Mouse (Mus musculus) fibroblast of lung, adult 2 months (primary cell): ENCODE measurements at regions not wholly inside any gene's neighbourhood (a gene's known extent, or its start where the extent isn't known, plus 50 kb on each side); places are given as distances from the start of the nearest gene placed in this dataset.

Experiments used
- DNase-seq: peaks from one replicate; pipeline ENCODE4 v3.0.0-alpha.2; 2011; ENCODE audit warnings: low read depth

DNA sequence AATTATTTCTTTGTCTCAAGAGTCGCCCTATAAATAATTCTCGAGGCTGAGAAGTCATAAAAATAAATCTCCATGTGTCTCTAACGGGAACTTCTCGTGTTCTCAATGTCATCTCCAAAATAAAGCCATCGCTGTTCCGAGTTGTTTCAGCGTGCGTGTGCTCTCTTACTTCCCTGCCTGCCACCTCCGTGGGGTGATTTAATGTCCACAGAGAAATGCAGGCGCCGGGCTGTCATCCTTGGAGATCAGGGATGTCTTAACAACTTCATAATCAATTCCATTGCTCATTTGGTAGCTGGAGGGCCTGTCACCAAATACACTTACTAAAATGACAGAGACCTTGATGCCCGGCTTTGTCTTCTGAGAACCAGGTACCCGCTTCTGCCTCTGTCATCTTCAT lies 161.8 kb downstream of the Pmp22 start:
- DNase-seq, result no peak

DNA sequence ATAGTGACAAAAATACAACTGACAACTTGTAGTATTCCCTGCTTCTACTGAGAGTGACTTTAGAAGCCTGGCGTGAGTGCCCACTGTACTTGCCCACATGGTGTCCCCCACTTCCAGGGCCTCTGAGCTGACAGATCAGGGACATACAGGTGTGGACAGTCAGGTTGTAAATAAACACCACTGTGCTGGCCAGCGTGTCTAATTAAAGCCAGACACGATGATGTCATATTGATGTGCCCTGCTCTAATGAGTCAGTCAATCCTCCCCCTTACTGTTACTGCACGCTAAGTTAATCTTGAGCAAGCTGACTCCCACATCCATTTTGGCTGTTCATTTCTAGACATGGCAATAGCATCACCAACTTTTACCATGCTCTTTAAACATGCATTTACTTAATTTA lies 164.7 kb downstream of the Pmp22 start:
- no peak for DNase-seq

DNA sequence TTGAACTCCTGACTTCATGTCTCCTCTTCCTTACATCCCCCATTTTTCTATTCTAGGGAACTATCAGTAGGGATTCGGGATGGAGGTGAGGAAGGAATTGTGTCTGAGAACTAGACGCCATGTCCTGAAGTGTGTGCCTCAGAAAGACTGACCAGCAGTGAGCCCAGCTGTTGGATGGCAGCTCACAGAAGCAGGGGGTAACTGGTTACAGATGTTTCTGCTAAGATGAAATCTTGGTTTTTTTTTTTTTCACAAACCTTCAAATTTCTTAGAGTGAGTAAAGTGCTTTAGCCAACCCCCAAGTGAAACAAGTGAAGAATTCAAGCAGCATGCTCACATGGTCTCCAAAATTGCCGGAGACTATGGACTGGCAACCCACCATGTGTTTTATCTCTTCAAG lies 165.7 kb downstream of the Pmp22 start:
- DNase-seq, result no peak

DNA sequence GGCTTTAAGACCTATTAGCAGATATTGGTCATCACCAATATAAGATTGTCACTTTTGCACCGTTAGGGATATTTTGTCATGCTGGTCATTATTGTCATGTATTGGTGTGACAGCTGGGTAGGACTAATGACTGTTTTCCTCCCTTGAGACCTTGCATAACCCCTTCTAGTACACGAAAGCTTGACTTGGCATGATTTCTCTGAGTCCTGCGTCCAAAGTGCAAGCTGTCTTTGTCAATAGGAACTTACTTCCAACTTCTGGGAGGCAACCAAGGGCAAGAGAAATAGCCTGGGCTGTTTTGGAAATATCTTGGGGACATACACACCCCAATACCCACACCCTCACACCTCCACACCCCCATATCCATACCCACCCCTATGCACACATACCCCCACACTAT lies 167.7 kb downstream of the Pmp22 start:
- DNase-seq, result no peak

DNA sequence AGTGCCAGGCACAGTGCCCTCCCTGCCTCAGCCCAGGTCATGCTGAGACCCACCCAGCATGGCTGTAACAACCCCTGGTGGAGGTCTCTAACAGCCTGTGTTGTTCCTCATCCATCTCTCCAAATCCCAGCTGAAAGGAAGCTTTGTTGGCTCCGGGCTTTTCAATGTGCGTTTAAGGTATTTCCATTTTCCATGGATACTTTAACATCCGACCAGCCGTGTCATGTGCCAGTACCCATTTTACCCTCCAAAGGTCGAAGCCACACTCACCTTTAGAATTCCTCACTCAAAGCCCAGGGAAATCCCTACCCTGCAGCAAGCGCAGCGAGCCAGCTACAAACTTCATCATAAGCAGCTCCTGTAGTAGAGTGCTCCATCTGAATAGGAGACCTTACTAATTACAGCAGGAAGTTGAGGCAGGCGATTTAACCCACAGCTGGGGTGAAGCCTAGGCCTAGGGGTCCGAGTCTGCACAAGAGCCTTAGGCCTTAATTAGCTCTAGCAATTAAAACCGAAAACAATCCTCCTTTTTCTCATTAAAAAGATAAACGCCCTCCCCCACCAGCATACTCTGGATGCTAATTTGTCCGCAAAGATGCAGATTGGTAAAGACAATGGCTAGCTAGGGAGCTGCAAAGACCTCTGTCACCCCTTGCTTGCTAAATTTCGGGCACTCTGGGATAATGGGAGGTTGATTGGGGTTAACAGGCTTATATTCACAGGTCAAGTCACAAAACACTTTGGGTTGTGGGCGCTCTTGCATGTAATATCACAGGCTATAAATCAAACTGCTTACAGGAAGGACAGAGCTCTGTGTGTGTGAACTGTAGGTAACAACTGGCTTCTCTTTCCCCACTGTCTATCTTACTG lies 171.2 kb downstream of the Pmp22 start:
- no peak for DNase-seq

DNA sequence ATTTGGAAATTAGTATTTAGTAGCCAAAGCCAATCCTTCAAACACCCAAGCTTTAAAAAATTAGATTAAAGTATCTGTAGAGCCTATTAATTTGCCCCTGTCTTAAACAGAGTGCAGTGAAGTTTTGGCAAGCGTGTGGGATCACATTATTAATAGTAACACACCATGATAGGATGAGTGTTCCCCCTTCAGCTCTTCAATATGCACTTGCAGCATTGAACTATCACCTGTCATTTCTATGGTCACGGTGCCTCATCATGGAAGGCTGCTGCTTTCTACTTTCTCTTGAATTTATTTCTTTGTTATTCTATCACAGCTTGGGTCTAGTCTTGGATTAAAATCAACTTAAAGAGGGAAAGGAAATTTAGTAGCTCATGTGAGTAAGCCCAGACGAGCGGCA lies 196.4 kb downstream of the Pmp22 start:
- no peak for DNase-seq

DNA sequence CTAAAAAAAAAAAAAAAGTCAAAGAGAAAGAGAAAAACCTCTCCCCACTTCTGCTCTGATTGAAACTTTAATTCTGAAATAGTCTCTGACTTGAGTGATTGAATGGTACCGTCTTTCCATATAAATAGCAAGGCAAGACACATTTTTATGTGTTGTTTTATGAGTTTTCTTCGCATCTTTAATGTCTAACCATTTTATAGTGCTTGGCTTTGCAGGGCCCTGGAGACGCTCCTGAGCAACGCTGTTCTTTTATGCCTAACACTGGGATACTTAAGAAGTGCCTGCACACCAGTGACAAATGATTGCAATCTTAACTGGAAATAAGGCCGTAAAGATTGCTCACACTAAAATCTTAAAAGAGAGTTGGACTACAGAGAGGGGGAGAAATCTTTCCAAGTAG lies 198.1 kb downstream of the Pmp22 start:
- no peak for DNase-seq

DNA sequence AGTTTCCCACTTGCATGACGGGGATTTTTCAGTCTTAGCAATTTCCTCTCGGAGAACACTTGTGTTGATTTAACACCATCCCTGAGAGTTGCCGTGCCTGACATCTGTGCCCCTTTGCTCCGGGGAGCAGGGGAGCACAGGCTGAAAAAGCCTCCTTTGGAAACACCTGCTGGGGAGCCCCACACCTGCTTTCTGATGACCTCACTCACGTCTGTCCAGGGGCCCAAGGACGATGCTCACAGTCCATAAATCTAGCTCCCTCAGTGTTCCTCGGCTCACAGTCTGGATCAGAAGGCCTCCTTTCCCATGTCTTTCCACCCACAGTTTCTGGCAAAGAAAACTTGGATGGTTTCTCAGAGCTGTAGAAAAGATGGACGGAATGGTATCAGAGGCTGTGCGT lies 208.7 kb downstream of the Pmp22 start:
- no peak for DNase-seq

DNA sequence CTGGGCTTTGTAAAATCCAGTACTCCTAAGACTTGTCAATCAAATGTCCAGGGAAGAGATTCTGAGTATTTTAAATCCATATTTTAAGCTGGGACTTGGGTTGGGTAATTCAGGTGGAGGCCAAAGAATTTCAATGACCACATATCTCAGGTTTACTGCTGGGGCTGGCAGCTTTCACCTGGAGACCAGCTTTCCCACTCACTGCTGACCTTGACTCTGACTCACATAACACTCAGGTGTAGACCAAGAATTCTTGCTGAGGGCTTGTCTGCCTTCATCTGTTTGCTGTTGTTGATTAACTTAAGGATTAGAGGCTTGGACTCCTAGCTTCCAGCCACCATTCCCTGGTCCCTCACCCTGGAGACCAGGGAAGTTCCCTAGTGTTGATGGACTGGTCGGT lies 209.5 kb downstream of the Pmp22 start:
- no peak for DNase-seq

DNA sequence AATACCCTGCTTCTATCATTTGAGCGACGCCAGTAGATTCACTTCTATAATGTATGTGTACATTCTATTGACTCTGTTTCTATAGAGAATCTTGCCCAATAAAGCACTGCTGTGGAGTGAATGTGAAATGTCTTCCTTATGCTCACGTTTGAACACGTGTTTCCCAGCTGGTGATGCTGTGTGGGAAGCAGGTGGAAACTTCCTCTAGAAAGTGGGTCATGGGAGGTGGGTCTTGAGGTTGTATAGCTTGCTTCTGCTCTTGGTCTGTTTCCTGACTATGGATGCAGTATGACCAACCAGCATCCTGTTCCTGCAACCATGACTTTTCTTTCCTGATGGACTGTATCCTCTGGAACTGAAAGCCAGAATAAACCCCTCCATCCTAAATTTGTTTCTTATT lies 216.9 kb downstream of the Pmp22 start:
- DNase-seq, result no peak

DNA sequence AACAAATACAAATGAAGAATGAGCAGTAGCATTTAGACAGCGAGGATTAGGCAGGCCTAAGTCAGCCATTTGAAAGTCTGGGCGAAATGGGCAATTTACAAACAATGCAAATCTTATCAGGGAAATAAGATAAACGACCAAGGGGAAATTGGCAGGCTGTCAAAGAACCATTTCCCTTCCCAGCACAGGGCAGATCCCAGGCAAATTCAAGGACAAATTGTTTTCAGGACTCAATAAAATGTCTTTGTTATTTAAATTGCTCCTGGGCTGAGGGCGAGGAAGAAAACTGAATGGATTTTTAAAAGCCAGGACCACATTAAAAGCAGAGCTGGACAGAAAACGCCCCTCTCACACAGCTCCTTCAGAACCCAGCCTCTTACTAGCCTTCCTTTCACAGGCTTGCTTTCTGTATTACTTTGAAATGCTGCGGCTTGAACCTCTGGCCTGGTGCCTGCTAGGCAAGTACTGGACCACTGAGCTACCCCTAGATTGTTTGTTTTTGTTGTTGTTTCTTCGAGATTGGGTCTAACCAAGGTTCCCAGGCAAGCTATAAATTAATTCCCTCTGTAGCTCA lies 221.4 kb downstream of the Pmp22 start:
- no peak for DNase-seq

DNA sequence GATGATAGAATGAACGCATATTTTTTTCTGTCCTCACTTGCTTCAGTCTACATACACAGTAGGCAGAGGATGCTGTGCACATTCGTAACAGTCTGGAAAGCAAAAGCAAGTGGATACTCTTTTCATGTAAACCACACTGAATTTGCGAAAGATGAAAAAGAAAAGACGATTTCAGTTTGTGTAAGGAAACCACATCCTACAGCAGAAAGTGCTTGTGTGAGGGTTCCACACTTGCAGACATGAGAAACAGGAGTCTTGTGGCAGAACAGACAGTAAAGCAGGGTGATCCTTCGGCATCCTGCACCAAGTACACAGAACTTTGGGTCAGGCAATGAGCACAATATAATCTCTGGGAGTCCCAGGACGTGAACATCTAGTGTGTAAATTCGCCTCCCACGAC lies 223.2 kb downstream of the Pmp22 start:
- DNase-seq, result no peak

DNA sequence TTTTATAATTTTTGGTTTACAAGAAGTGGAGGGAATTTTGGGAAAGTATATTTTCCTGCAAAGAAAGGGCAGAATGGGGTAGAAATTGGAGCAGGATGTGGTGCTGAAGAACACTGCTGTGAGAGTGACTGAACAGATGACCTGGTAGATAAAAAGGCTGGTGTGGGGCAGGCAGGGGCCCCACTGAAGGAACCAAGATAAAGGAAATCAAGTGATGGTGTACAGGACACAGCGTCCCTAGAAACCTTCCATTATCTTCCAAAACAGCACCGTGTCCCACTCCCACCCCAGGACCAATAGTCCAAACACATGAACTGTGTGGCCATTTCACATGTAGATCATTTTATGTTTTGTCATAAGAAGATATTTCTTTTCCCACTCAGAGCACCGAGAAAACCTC lies 224.2 kb downstream of the Pmp22 start:
- DNase-seq, result no peak

DNA sequence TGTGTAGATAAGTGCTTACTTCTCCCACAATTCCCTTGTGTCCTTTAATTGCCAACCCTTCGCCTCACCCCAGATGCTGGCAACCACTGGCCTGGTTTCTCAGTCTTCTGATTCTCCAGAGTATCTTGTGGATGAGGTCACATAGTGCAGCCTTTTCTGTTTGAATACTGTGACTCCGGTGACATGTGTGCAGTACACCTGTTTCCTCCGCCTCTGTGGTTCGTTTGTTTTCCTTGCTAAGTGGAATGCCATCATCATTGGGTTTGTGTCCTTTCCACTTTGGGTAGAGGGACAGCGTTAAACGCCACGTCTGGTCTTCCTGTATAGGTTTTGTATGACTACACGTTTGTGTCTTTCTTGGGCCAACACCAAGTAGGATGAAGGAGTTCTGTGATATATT lies 224.9 kb downstream of the Pmp22 start:
- no peak for DNase-seq

DNA sequence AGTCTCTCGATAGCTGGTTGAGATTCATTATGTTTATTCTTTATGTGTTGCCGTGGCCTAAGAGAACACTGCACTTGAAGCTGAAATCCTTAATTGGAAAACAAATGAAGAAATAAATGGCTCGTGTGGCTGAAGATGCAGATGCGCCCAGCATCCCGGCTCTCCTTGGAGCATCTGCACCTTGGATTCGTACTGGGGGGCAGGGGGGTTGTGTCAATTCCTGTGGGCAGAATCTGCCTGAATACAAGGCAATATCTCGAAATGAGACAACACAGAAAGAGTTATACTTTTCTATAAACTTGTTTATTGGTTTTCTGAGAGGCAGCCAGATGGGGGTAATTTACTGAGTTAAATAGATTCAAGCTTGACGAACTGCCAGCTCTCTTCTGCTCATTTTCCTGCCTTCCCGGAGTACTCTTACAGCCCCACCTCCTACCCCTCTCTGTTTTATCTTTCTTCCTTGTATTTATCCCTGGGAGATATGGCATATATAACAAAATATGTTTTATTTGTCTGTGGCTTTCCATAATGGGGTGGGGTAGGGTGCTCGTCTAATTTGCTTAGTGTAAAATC lies 229.1 kb downstream of the Pmp22 start:
- DNase-seq, result no peak

DNA sequence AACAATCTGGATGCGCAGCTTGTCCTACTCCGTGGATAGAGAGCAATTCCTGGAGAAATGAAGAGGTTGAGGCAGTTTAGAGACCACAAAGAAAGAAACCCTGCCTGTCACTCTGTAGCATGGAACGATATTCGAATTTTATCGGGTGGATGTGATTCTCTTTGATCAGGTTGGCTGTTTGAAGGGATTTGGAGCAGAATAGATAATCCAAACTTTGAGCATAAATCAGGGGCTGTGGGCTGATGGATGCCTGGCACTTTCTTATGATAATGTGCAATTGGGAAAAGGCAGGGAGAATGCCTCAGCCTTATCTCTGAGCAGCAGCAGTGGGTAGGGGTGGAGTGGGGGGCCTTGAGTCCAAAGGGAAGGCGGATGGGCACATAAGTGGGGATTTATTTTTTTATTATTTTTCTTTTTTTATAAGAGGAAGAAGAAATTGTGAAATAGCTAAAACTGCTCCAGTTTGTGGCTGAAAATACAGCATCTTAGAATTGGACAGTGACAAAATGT lies 239.0 kb downstream of the Pmp22 start:
- no peak for DNase-seq

DNA sequence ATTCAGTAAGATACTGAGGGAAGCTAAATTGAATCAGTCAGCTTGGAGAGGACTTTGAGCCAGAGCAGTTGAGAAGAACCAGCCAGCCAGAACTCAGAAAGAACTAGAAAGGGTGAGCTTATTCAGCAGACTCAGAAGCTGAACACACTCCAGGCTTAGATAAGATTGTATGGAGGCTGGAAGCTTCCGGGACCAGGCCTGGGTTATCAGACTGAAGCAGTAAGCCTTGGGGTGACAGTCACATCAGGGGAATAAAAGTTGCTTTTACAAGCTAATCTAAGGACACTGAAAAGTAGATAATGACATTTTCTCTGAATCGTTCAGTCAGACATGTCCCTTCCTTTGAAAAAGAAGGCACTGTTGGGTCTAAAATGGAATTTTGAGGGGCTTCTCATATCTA lies 240.7 kb downstream of the Pmp22 start:
- no peak for DNase-seq

DNA sequence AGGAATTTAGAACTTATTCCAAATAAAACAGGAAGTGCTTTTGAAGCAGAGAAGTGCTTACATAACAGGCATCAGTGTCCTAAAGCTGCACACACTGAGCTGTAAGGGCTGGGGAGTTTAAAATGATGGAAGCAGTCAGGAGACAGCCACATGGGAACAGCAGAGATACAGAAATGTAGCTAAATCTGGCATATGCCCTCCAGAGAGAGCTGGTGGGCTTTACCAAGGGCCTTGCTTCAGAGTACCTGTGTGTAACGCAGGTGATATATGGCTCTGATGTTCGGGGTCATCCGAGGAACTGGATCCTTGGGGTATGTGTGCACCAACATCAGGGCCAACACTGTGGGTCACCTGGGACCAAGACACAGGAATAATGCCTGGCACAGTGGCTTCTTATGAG lies 247.5 kb downstream of the Pmp22 start:
- no peak for DNase-seq

DNA sequence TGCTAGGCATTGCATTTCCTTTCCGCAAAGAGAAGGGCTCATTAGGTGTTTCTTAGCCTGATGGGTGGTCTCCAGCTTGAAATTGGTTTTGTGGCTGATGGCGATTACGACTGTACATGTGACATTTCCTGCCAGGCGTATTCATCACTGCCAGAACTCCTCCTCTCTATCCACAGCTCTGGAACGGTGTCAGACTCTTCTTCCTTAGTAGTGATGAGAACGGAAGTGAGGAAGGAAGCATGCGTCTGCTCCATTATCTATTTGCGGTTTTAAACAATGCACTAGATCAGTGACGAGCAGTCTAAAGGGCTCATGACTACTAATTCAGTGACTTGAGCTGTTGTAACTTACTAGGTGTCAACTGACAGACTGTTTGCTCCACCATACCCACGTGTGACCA lies 248.2 kb downstream of the Pmp22 start:
- DNase-seq, result no peak

DNA sequence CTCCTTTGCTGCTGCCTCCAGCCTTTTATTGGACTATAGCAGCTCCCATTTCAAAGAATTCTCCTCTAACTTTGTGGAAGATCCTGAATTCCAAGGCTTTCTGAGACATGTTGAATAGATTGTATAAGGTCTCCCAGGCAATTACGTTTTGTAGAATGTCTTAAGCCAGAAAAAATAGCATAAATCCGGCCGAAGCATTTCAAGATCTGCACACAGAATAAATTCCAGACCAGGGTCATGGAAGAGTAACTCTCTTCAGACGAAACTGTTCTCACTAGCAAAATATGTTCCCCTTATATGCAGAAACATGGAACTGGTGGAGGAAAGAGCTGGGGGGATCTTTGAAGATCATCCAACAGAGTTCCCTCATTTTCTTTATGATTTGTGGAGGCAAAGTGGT lies 259.5 kb downstream of the Pmp22 start:
- DNase-seq, result no peak

DNA sequence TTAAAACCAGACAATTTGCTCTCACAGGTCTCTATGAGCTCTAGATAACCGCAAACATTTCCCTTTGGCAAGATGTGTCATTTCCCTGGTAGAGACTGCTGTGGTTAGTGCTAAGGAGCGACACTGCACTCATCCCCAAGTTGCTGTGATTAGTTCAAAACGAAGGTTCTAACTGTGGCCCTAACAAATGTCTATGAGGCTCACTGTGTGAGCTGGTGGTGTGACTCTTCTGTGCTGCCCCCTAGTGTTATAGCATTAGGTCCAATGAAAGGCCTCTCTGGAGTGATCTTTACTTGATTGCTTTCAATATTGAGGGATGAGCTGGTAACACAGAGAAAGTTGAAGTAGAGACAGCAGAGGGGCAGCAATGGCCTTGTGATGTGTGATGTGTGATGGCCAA lies 262.7 kb downstream of the Pmp22 start:
- no peak for DNase-seq

DNA sequence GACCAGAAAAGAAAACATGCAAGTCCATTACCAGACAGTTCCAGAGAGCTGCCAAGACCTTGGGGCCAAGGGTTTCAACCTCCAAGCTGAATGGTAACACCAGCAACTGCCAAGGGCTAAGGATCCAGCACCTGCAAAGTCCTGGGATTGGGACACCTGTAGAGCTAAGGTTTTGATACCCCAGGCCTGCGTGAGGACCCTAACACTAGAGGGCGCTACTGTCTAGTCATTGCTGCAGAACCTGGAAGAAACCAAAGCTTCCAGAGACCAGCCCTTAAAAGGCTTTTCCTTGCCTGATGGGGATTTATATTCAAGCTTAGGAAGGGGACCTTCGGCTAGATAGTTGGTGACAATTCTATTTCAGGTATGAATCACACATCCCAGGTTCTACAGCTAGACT lies 263.6 kb downstream of the Pmp22 start:
- DNase-seq, result no peak

DNA sequence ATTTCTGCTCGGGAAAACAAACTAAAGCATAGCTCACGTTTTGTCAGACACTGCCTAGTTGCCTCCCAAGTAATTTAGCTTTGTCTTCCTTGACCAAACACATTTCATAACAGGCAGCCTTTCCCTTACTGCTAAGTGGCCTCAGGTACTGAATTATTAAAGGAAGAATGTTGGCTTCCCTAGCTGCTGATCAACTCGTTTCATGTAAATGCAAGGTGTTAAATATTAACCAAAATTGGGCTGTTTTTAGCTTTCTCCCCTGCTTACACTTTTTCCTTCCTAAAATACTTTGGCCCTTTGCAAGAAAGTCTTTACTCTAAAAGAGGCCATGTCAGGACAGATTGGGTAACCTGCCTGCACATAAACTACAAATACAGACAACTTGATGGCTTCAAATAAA lies 265.4 kb downstream of the Pmp22 start:
- DNase-seq, result no peak

DNA sequence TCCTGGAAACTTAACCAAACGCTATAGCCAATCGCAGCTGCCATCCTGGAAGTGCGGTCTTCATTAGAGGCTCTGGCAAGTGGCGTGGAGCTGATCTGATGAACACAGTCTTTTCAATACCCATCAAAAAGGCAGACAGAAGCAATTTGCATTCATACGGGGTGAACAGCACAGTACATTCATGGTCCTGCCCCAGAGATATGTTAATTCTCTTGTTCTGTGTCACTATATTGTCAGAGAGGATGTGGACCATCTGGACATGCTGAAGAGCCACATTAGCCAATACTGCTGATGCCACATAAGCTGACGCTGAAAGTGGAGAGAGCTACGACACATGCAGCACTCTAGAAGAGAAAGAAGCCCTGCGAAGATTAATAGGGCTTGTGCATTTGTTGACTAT lies 267.6 kb downstream of the Pmp22 start:
- no peak for DNase-seq
